Mouse (Mus musculus) cerebellum, adult 9-10 months (tissue): ENCODE results near the gene Dmrtc2.

Source experiments
- DNase-seq: peaks from one replicate; pipeline ENCODE4 v3.0.0; 2022

The Dmrtc2 gene

GRCm38 (mm10) chr7:24902630-24903443 is 33.0 kb downstream of the Dmrtc2 start, which contains the start of gene Arhgef1:
TSS of gene Arhgef1 (plus strand) at chr7:24902912.
- DNase-seq: peak; percentile 63

- DNase-seq: no peak
Measured at GRCm38 (mm10) chr7:24903444-24903825, 33.6 kb downstream of the Dmrtc2 start.

- peak; percentile 98 for DNase-seq
Measured at GRCm38 (mm10) chr7:24904070-24904483, 34.2 kb downstream of the Dmrtc2 start.

- DNase-seq: peak; percentile 80
Measured at GRCm38 (mm10) chr7:24904936-24905335, 35.1 kb downstream of the Dmrtc2 start.

GRCm38 (mm10) chr7:24906551-24906950 is 36.7 kb downstream of the Dmrtc2 start:
- DNase-seq: no peak

- no peak for DNase-seq
Measured at GRCm38 (mm10) chr7:24907211-24907748, 37.4 kb downstream of the Dmrtc2 start.

- DNase-seq: no peak
Measured at GRCm38 (mm10) chr7:24912480-24912879, 42.6 kb downstream of the Dmrtc2 start.

- DNase-seq: no peak
Measured at GRCm38 (mm10) chr7:24918763-24919323, 49.0 kb downstream of the Dmrtc2 start.

GRCm38 (mm10) chr7:24919728-24920127 is 49.9 kb downstream of the Dmrtc2 start:
- no peak for DNase-seq
